Mouse (Mus musculus): ENCODE results near the gene Rnf183.
"Not testable (repeated sequence)": the region's sequence is repeated elsewhere in the genome, so short reads cannot be mapped to it uniquely, and the experiment has no call there.

Gene Rnf183

GRCm38 (mm10) chr4:62435081-62435480 is at the start of gene Rnf183:
Gene Rnf183, minus strand, starts transcription at chr4:62435252.
- DNase-seq (ENCODE audit: low read depth) = no peak

- DNase-seq (ENCODE audit: low read depth) = no peak
Measured at GRCm38 (mm10) chr4:62480709-62481605, 45.9 kb upstream of the Rnf183 start.

- DNase-seq (ENCODE audit: low read depth) = no peak
Measured at GRCm38 (mm10) chr4:62479937-62480708, 45.1 kb upstream of the Rnf183 start, which contains the start of gene Bspry. Gene Bspry, plus strand, starts transcription at chr4:62480053.

- DNase-seq (ENCODE audit: low read depth) = not testable (repeated sequence)
Measured at GRCm38 (mm10) chr4:62479593-62479936, 44.5 kb upstream of the Rnf183 start.

GRCm38 (mm10) chr4:62477542-62478244 is 42.6 kb upstream of the Rnf183 start:
- no peak for DNase-seq (ENCODE audit: low read depth)

- no peak for DNase-seq (ENCODE audit: low read depth)
Measured at GRCm38 (mm10) chr4:62475793-62476192, 40.7 kb upstream of the Rnf183 start.

GRCm38 (mm10) chr4:62475131-62475530 is 40.1 kb upstream of the Rnf183 start:
- no peak for DNase-seq (ENCODE audit: low read depth)

GRCm38 (mm10) chr4:62472071-62472470 is 37.0 kb upstream of the Rnf183 start:
- no peak for DNase-seq (ENCODE audit: low read depth)

- peak; percentile 75 for DNase-seq (ENCODE audit: low read depth)
Measured at GRCm38 (mm10) chr4:62470598-62471051, 35.6 kb upstream of the Rnf183 start, which contains the start of gene Wdr31. Gene Wdr31, minus strand, starts transcription at chr4:62470896.

GRCm38 (mm10) chr4:62468158-62468557 is 33.1 kb upstream of the Rnf183 start:
- no peak for DNase-seq (ENCODE audit: low read depth)

GRCm38 (mm10) chr4:62463124-62463523 is 28.1 kb upstream of the Rnf183 start:
- no peak for DNase-seq (ENCODE audit: low read depth)

- DNase-seq (ENCODE audit: low read depth) = no peak
Measured at GRCm38 (mm10) chr4:62460348-62460747, 25.3 kb upstream of the Rnf183 start.

GRCm38 (mm10) chr4:62459081-62459480 is 24.0 kb upstream of the Rnf183 start:
- DNase-seq (ENCODE audit: low read depth) = no peak

- DNase-seq (ENCODE audit: low read depth) = no peak
Measured at GRCm38 (mm10) chr4:62454995-62455394, 19.9 kb upstream of the Rnf183 start.

- no peak for DNase-seq (ENCODE audit: low read depth)
Measured at GRCm38 (mm10) chr4:62440986-62441385, 5.9 kb upstream of the Rnf183 start.

GRCm38 (mm10) chr4:62440544-62440943 is 5.5 kb upstream of the Rnf183 start:
- DNase-seq (ENCODE audit: low read depth) = no peak

- DNase-seq (ENCODE audit: low read depth) = no peak
Measured at GRCm38 (mm10) chr4:62439793-62440192, 4.7 kb upstream of the Rnf183 start.

- DNase-seq (ENCODE audit: low read depth) = no peak
Measured at GRCm38 (mm10) chr4:62437871-62438270, 2.8 kb upstream of the Rnf183 start.

GRCm38 (mm10) chr4:62437256-62437778 is 2.3 kb upstream of the Rnf183 start:
- DNase-seq (ENCODE audit: low read depth) = no peak

- no peak for DNase-seq (ENCODE audit: low read depth)
Measured at GRCm38 (mm10) chr4:62433939-62434870, 847 bp downstream of the Rnf183 start.

- peak; percentile 39 for DNase-seq (ENCODE audit: low read depth)
Measured at GRCm38 (mm10) chr4:62431522-62431921, 3.5 kb downstream of the Rnf183 start.
